Mouse (Mus musculus) retina, postnatal 7 days (tissue): Measurements from ENCODE around the gene Adrb1.

ENCODE experiments used
- DNase-seq: peaks from one replicate; pipeline ENCODE4 v3.0.0-alpha.2; 2012; ENCODE audit warnings: low read depth, low spot score

Adrb1 gene

DNA sequence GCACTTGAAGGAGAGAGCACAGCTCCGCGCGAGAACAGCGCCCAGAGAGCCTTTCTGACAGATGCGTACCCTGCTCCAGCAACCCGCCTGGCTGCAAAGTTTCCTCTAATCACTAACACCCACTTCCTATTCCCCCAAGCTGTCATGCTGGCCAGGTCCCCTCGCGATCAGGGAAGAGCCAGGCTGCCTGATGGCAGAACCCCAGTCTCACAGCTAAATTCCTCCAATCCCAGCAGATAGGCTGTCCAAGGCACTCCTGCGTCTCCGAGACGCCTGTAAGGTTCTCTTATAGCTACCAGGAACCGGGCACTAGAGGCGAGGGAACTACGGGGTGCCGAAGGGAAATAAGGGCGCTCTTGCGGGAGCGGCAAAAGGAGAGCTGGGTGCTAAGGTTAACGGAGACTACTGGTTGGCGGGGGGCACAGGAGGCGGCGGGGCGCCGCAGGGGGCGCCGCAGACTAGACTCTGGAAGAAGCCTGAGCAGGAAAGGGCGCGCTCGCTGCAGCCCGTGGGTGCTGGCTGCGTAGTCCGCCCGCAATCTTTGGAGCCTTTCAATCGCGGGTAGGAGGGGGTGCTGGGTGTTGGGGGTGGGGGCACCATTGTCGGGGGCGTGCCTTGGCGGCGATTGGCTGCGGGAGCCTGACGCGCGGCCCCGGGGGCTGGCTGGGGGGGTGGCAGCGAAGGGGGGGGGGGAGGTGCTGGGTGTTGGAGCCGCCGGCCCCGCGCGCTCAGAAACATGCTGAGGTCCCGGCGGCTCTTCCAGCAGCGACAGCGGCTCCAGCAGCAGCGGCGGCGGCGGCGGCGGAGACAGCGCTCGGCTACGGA is at the start of gene Adrb1:
Gene Adrb1 (plus strand): TSS at position 813 of the 825 bp plus-strand sequence.
- no peak for DNase-seq

DNA sequence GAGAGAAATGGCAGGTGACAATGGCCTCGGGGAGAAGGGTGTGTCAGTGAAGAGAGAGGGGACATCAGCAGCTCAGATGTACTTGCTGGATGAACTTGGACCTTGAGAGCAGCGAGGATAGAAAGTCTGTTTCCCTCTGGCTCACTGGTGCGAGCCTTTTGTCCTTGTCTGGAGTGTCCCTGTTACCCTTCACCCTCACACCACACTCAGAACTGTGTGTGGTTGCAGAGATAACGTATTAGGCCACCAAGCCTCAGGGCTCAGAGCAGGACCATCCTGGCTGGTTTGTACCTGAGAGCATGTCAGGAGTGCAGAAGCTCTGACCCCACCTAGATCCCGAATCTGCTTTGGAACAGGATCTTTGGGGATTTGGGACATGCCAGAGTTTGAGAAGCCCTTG is 46.3 kb upstream of the Adrb1 start:
- DNase-seq: no peak

GRCm38 (mm10) chr19:56676506-56676905 is 45.5 kb upstream of the Adrb1 start:
- no peak for DNase-seq

DNA sequence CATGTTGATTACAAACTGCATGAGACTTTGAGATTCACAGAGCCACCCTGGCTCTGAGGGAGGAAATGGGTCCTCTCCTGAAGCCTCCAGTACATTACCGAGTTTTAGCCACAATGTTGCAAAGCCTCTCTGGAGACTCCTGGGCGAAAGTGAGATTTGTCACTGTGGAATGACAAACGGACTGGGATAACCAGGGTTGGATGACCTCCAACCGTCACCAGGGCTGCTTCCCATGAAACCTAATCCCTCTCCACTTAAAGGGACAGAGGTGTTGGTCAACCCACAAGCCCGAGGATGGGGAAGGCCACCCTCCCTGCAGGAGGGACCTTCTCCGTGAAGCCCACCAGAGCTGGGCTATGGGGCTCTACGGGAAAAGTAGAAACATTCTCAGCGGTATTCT is 44.4 kb upstream of the Adrb1 start:
- DNase-seq: no peak

GRCm38 (mm10) chr19:56678516-56678915 is 43.5 kb upstream of the Adrb1 start:
- DNase-seq: no peak

DNA sequence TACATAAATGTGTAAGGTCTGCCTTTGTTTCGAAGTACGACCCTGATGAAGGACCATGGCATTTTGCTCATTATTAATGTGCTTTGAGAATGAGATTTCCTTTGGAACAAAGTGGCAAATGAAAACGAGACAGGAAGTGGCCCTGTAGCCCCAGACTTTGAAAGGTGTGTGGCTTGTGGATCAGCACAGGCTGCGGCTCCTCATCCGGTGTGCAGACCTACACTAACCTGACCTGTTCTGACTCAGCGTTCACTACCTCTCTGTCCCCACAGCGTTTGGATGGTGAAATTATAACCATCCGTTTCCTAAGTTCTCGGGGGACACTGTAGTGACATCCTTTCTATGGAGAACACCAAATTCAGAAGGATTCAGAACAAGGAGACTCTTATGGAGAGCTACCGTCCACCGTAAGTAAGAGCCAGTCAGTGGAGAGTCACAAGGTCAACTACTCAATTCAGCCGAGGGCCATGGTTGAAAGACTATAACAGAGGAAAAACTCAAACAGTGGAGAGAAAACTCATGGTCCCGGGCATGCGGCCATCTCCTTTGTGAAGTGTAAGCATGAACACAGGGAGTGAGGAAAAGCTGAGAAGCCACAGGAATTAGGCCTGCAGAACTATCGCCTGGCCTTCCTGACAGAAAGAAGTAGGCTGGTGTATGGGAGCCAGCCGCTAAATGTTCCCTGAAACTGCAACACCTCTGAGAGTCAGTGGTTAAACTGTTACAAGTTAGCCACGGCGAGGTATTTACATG is 42.6 kb upstream of the Adrb1 start:
- DNase-seq: no peak

DNA sequence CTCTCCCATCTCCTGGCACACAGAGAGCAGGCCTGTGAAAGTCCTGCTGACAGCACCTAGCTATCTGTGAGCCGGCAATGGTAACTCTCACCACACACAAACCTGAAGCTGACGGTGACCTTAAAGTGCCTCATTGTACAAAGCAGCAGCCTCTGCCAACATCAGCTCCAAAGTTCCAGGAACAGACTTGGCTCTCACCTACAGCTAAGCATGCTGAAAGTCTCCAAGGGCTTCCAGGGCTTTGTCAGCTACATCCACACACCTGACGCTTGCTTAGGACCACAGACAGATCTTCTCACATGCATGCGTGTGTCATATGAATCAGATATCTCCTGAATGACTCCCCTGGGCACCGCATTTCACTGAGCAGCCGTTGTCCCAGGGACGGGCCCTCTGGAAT is 42.0 kb upstream of the Adrb1 start:
- no peak for DNase-seq

DNA sequence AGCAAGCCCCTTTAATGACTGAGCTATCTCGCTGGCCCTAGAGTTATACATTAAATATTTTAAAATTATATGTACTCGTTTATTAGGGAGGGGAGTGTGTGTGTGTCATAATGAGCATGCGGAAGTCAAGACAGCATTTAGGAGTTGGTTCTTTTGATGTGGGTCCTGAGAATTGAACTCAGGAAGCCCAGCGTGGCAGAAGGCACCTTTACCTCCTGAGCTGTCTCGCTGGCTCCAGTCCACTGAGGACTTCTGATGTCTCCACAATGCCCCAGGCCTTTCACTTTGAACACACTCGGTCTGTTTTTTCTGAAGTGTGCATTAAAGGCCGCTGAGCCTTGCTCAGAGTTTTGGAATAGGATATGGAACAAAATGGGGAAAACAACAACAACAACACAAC is 39.7 kb upstream of the Adrb1 start:
- DNase-seq: no peak

DNA sequence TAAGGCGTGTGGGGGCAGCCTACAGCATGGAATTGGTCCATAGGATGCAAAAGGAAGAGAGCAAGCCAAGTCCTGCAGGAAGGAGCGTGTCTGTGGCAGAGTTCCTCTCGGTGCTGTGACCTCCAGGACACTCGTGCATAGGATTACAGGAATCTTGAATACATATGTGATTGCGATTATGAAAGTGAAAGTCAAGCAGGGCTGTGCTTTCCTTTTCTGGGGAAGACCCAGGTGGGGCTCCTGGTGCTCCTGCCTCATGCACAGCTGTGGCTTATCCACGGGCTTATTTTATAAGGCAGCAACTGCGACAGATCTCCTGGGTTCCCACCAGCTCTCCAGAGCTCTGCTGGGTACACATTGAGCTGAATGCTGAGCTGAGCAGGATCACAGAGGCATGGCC is 39.2 kb upstream of the Adrb1 start:
- no peak for DNase-seq

- no peak for DNase-seq
Measured at GRCm38 (mm10) chr19:56685515-56685914, 36.5 kb upstream of the Adrb1 start.

DNA sequence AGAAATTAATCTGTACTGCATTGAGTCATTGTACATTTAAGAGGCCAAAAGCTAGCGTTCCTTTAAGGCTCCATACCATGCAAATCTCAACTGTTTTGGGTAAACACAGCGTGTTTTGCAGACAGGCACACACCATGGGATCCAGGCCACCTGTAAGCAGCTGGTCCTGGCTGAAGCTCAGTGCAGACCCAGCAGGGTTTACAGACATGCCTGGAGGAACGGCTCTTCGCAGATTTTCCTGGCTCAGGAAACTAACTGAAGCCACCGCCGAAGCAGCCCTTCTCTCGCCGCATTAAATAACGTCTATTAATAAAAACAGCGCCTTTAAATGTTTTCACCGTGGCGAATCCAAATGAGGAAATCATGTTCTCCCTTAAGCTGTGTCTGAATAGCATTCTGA is 35.8 kb upstream of the Adrb1 start:
- DNase-seq: no peak

DNA sequence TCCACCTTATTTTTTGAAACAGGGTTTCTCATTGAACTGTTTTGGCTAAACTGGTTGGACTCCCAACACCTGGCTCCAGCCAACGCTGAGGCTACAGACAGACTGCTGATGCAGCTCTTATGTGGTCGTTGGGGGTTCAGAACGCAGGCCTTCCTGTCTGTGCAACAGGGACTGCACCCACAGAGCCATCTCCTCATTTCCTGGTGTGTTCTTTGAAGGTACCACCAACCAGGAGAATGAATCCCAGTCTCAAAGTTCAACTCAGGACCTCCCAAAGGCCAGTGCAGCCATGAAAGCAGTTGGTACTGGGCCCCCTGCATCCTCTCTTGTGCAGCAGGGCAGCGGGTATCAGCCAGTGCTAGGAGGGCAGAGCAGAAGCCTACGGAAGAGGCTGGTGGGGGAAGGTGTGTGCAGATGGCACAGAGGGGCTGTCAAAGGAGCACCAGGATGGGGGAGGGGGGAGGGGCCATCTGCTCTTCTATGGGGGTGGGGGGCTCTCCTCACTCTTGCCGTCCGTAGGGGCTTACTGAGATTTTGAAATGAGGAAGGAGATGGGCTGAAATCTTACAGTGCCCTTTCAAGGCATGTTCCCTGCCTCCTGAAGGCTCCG is 34.9 kb upstream of the Adrb1 start:
- DNase-seq: no peak

DNA sequence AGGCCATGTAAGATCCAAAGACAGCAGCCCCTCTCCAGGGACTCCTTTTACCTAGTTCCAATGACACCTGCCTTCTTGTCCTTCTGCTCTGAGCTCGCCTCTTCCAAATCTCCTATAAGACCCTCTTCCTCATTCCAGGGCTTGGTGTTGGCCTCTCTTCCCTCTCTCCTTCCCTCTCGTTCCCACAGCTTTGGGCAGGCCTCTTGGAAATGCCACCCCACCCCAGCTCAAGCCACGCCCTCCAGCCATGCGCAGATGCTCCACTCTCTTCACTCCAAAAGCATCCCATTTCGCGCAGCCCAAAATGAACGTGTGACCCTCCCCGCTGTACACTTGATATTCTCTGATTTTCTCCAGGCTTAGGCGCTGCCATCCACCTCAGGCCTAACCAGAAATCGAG is 34.3 kb upstream of the Adrb1 start:
- DNase-seq: no peak

DNA sequence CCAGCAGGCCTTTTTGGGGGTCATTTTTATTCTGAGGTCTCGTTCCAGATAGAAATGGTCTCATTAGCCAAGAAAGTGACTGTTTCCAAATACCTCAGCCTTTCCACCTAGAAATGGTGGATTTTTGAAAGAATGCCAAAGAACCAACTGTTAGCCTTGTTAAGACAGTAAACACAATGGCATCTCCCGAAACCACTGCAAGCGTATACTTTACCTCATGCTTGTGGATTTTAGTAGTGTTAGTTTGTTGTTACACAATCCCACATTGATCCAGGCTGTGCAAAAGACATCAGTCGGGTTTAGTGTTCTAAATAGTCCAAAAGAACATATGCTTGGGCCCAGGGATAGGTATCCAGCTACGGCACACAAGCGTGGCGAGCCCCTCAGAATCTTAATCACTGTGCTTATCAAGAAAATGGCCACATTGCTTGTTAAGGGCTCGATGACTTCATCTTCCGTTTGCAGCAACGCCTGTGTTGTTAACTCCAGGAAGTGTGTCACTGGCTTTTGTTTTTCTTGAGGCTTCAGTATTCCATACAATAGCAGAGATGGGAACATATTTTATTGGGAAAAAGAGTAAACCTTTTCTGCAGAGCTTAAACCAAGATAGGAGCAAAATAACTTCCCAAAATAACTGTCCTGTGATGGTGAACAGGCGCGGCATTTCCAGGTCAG is 33.2 kb upstream of the Adrb1 start:
- no peak for DNase-seq

DNA sequence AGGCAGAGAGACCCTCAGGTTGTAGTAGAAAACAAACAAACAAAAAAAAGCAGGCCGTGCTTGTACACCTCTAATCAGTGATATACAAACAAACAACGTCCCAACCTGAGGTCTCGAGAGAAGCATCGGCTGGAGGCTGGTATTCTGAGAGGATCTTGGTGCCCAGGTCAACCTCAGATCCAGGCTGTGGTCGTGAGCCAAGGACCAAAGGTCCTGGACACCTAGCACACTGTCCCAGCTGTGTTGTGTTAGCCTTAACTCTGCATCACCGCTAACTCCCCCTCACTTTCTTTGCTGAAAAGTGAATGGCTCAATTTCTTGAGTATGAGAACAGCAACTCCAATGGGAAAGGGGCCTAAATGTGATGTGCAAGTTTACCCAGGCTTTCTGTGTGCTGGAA is 32.5 kb upstream of the Adrb1 start:
- DNase-seq: no peak

DNA sequence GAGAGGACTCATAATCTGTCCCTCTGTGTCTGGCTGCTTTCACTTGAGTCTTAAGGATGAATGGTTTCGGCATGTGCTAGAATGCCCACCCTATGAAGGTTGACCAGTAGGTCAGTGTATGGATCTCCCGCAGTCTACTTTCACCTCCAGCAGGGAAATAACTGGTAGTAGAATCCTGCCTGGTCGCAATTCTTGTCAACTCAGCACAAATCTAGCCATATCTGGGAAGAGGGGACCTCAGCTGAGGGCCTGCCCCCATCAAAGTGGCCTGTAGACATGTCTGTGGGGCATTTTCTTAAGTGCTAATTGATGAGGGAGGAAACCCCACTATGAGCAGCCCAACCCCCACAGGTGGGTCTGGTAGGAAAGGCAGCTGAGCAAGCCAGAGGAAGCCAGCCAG is 30.9 kb upstream of the Adrb1 start:
- no peak for DNase-seq

- no peak for DNase-seq
Measured at GRCm38 (mm10) chr19:56692451-56692850, 29.5 kb upstream of the Adrb1 start.

GRCm38 (mm10) chr19:56697370-56698144 is 24.4 kb upstream of the Adrb1 start:
- DNase-seq: no peak

DNA sequence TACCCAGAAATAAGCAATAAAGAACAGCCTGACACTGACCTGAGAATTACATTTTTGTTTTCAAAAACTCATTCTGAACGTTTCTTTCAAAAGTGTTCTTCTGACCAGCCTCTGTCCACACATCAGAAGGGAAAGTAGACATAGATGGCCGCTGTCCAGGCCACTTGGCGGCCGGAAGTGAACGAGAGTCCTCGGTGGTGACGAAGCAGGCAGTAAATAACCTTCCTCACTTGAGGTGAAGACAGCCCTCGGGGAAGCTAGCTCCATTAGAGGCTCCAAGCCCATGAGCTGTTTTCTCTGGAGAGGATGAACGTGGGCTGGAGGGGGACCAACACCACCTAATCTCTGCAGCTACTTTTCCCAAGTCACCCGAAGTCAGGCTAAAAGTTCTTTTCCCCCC is 21.2 kb upstream of the Adrb1 start:
- DNase-seq: no peak

- no peak for DNase-seq
Measured at GRCm38 (mm10) chr19:56701404-56702033, 20.5 kb upstream of the Adrb1 start.

DNA sequence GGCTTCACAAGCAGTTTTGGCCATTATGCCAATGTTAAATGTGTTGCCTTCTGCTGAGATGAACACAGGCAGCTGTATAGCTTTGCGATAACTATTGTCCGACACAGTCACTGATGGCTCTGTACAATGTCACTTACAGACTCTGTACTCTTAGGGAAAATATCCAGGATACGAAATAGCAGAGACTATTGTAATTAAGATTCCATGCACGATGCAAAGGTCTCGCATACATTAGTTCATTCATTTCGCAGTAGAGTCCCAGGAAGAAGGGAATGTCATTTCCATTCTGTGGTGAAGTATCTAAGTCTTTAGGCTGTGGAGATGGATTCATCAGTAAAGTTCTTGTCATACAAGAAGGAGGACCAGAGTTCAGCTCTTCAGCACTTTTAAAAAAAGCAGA is 20.0 kb upstream of the Adrb1 start:
- DNase-seq: no peak
